Mouse (Mus musculus): ENCODE measurements around the gene Trex2. TPM values are rescaled to one million over a fixed set of nuclear protein-coding genes. Genes with fewer than 3 reads are reported as not detected.

The Trex2 gene
- total RNA-seq (2017), result not detected in 2 replicates

- no peak for ATAC-seq (replicated peaks in 1 of 2; ENCODE audit: insufficient read depth in 1 of 2, low FRiP score in 2 of 2, low TSS enrichment in 1 of 2, low read depth in 1 of 2, poor library complexity in 2 of 2, severe bottlenecking in 2 of 2)
Measured at GRCm38 (mm10) chrX:73435252-73435651, at the start of gene Trex2. Trex2 (minus strand) TSS chrX:73435344.

- ATAC-seq (replicated peaks in 1 of 2; ENCODE audit: insufficient read depth in 1 of 2, low FRiP score in 2 of 2, low TSS enrichment in 1 of 2, low read depth in 1 of 2, poor library complexity in 2 of 2, severe bottlenecking in 2 of 2), result no peak
Measured at GRCm38 (mm10) chrX:73484870-73485269, 49.7 kb upstream of the Trex2 start.

- ATAC-seq (replicated peaks in 1 of 2; ENCODE audit: insufficient read depth in 1 of 2, low FRiP score in 2 of 2, low TSS enrichment in 1 of 2, low read depth in 1 of 2, poor library complexity in 2 of 2, severe bottlenecking in 2 of 2), result no peak
Measured at GRCm38 (mm10) chrX:73484076-73484475, 48.9 kb upstream of the Trex2 start.

- no peak for ATAC-seq (replicated peaks in 1 of 2; ENCODE audit: insufficient read depth in 1 of 2, low FRiP score in 2 of 2, low TSS enrichment in 1 of 2, low read depth in 1 of 2, poor library complexity in 2 of 2, severe bottlenecking in 2 of 2)
Measured at GRCm38 (mm10) chrX:73483484-73483810, 48.3 kb upstream of the Trex2 start, which contains the start of gene Bgn. Bgn (plus strand) TSS chrX:73483602.

- ATAC-seq (replicated peaks in 1 of 2; ENCODE audit: insufficient read depth in 1 of 2, low FRiP score in 2 of 2, low TSS enrichment in 1 of 2, low read depth in 1 of 2, poor library complexity in 2 of 2, severe bottlenecking in 2 of 2), result no peak
Measured at GRCm38 (mm10) chrX:73482643-73483483, 47.7 kb upstream of the Trex2 start.

GRCm38 (mm10) chrX:73480334-73480733 is 45.2 kb upstream of the Trex2 start:
- no peak for ATAC-seq (replicated peaks in 1 of 2; ENCODE audit: insufficient read depth in 1 of 2, low FRiP score in 2 of 2, low TSS enrichment in 1 of 2, low read depth in 1 of 2, poor library complexity in 2 of 2, severe bottlenecking in 2 of 2)

- ATAC-seq (replicated peaks in 1 of 2; ENCODE audit: insufficient read depth in 1 of 2, low FRiP score in 2 of 2, low TSS enrichment in 1 of 2, low read depth in 1 of 2, poor library complexity in 2 of 2, severe bottlenecking in 2 of 2), result no peak
Measured at GRCm38 (mm10) chrX:73479656-73480055, 44.5 kb upstream of the Trex2 start.

GRCm38 (mm10) chrX:73477500-73477899 is 42.4 kb upstream of the Trex2 start:
- ATAC-seq (replicated peaks in 1 of 2; ENCODE audit: insufficient read depth in 1 of 2, low FRiP score in 2 of 2, low TSS enrichment in 1 of 2, low read depth in 1 of 2, poor library complexity in 2 of 2, severe bottlenecking in 2 of 2), result no peak

GRCm38 (mm10) chrX:73476621-73477020 is 41.5 kb upstream of the Trex2 start:
- ATAC-seq (replicated peaks in 1 of 2; ENCODE audit: insufficient read depth in 1 of 2, low FRiP score in 2 of 2, low TSS enrichment in 1 of 2, low read depth in 1 of 2, poor library complexity in 2 of 2, severe bottlenecking in 2 of 2), result no peak

- no peak for ATAC-seq (replicated peaks in 1 of 2; ENCODE audit: insufficient read depth in 1 of 2, low FRiP score in 2 of 2, low TSS enrichment in 1 of 2, low read depth in 1 of 2, poor library complexity in 2 of 2, severe bottlenecking in 2 of 2)
Measured at GRCm38 (mm10) chrX:73475658-73476256, 40.6 kb upstream of the Trex2 start.

GRCm38 (mm10) chrX:73474340-73475165 is 39.4 kb upstream of the Trex2 start:
- no peak for ATAC-seq (replicated peaks in 1 of 2; ENCODE audit: insufficient read depth in 1 of 2, low FRiP score in 2 of 2, low TSS enrichment in 1 of 2, low read depth in 1 of 2, poor library complexity in 2 of 2, severe bottlenecking in 2 of 2)

- peak; percentile 82 to 87 for ATAC-seq (replicated peaks in 1 of 2; ENCODE audit: insufficient read depth in 1 of 2, low FRiP score in 2 of 2, low TSS enrichment in 1 of 2, low read depth in 1 of 2, poor library complexity in 2 of 2, severe bottlenecking in 2 of 2)
Measured at GRCm38 (mm10) chrX:73471764-73472163, 36.6 kb upstream of the Trex2 start.

GRCm38 (mm10) chrX:73468752-73469151 is 33.6 kb upstream of the Trex2 start:
- ATAC-seq (replicated peaks in 1 of 2; ENCODE audit: insufficient read depth in 1 of 2, low FRiP score in 2 of 2, low TSS enrichment in 1 of 2, low read depth in 1 of 2, poor library complexity in 2 of 2, severe bottlenecking in 2 of 2), result no peak

- ATAC-seq (replicated peaks in 1 of 2; ENCODE audit: insufficient read depth in 1 of 2, low FRiP score in 2 of 2, low TSS enrichment in 1 of 2, low read depth in 1 of 2, poor library complexity in 2 of 2, severe bottlenecking in 2 of 2), result no peak
Measured at GRCm38 (mm10) chrX:73468330-73468729, 33.2 kb upstream of the Trex2 start.

- no peak for ATAC-seq (replicated peaks in 1 of 2; ENCODE audit: insufficient read depth in 1 of 2, low FRiP score in 2 of 2, low TSS enrichment in 1 of 2, low read depth in 1 of 2, poor library complexity in 2 of 2, severe bottlenecking in 2 of 2)
Measured at GRCm38 (mm10) chrX:73467446-73468241, 32.5 kb upstream of the Trex2 start.

GRCm38 (mm10) chrX:73465483-73466186 is 30.5 kb upstream of the Trex2 start:
- no peak for ATAC-seq (replicated peaks in 1 of 2; ENCODE audit: insufficient read depth in 1 of 2, low FRiP score in 2 of 2, low TSS enrichment in 1 of 2, low read depth in 1 of 2, poor library complexity in 2 of 2, severe bottlenecking in 2 of 2)

GRCm38 (mm10) chrX:73460792-73461191 is 25.6 kb upstream of the Trex2 start:
- ATAC-seq (replicated peaks in 1 of 2; ENCODE audit: insufficient read depth in 1 of 2, low FRiP score in 2 of 2, low TSS enrichment in 1 of 2, low read depth in 1 of 2, poor library complexity in 2 of 2, severe bottlenecking in 2 of 2), result no peak
